Mouse (Mus musculus) hindlimb bud, embryonic 11.5 days (tissue): ENCODE results near the gene Plekho1.
"Not testable (repeated sequence)": the region's sequence is repeated elsewhere in the genome, so short reads cannot be mapped to it uniquely, and the experiment has no call there.

Experiments
- DNase-seq: peaks from one replicate; pipeline ENCODE4 v3.0.0-alpha.2; 2012; ENCODE audit warnings: low read depth, low spot score; ENCODE audit errors: extremely low spot score

Gene Plekho1

DNA sequence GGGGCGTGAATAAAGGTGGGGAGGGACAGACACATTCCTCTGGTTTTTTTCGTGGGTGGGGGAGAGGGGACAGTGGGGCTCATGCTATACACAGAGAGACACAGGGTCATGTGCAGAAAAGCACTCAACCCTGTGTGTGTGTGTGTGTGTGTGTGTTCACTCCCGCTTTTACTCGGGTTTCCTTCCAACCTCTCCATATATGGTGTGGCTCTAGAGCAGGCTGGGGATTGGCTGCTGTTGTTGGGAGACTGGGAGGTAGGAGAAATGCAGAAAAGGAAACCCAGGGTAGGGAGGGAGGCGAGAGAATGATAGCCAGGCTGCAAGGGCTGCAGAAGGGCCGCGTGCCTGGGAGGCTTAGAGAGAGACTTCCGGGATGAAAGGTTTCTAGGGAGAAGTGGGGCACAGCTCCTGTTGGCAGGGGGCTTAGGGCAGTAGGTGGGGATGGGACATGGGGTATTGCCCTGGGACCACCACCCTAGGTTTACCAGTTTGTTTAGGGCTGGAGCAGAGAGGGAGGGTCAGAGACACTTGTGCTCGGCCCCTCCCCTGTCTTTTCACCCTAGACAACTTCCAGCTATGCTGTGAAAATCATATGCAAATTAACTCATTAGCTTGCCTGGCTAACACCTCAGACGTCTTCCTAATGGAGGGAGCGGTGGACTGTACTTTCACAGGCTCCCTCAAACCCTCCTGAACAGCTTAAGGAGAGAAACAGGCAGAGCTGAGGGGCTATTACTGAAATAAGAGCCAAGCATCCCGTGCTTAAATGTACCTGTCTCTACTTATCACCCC lies 10.4 kb downstream of the Plekho1 start:
- no peak for DNase-seq

DNA sequence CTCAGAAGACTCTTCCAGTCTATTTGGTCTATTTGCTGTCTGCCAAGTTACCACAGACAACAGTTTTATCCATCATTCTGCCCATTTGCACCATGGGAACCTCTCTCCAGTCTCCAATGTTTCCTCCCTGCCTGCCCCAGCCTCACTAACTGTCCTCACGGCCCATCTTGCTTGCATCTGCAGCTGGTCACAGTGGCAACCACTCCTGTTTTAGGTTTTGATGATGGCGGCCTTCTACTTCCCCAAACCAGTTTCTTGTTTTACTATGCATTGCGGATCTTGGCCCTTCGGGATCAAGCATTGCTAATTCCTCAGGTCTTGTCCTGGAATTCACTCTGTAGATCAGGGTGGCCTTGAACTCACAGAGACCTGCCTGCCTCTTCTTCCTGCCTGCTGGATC lies 13.7 kb downstream of the Plekho1 start:
- DNase-seq = no peak

DNA sequence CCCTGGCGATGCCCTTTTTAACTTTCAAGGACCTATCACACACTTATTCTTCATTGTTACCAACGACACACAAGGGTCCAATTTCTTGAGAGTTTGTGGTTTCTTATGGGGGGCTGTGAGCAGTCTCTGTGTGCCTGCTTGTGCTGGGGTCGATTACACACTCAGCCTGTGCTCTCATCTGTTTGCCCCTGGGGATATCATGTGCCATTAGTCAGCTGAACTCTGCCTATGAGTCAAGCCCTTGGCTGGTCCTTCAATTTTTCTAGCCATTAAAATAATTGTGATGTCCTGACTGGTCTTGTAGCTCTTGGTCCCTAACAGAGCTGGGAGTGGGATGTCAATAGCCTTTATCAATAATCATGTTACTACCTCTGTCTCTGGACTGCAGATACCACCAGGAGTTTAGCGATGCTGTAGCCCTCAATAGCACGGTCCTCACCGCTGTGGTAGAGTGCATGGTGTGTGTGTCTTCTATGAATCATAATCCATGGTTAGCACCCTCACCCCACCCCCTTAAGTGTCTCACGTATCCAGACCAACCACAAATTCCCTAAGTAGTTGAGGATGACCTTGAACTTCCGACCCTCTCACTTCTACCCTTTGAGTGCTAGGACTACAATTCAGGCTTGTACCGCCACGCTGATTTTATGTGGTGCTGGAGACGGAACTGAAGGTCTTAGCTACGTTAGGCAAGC lies 15.4 kb downstream of the Plekho1 start:
- no peak for DNase-seq

DNA sequence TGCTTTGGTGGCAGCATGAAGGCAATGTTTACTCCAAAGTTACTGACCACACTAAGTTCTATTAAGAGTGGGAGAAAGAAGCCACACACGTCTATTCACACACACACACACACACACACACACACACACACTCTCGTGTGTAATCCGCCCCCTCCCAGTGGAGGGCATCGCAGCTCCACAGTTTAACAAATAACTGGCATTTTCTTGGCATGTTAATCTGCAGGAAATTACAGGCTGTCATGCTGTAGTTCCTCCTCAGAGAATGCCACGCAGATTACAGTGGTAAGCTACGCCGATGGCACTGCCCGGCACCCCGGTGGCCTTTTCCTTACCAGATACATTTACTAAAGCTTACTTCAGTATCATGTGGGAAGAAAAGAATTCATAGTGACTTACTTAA lies 17.5 kb downstream of the Plekho1 start:
- DNase-seq = no peak

DNA sequence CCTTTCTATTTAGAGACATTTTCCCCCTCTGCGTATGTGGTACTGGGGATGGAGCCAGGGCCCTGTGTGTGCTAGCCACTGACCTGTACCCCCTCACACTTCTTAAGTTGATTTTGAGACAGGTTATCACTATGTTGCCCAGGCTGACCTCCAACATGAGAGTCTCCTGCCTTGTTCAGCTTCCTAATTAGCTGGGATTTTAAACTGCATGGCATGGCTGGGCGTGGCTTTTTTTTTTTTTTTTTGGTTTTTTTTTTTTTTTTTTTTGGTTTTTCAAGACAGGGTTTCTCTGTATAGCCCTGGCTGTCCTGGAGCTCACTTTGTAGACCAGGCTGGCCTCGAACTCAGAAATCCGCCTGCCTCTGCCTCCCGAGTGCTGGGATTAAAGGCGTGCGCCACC lies 18.2 kb downstream of the Plekho1 start:
- DNase-seq = not testable (repeated sequence)

DNA sequence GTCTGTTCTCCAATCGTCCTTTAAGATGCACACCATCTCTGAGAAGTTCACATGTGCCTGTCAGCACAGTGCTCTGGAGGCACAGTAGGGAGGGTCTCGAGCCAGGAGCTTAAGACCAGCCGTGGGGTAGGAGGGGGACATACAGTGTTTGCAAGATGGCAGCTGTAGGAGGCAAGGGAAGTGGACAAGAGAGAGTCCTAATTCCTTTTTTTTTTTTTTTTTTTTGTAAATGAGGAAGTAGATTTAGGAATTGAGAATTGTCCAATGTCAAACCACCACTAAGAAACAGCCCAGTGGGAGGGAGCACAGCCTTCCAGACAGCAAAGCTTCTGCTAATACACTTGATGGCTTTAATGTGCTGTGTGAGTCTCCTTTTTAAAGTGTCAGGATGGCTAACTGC lies 18.7 kb downstream of the Plekho1 start:
- no peak for DNase-seq

DNA sequence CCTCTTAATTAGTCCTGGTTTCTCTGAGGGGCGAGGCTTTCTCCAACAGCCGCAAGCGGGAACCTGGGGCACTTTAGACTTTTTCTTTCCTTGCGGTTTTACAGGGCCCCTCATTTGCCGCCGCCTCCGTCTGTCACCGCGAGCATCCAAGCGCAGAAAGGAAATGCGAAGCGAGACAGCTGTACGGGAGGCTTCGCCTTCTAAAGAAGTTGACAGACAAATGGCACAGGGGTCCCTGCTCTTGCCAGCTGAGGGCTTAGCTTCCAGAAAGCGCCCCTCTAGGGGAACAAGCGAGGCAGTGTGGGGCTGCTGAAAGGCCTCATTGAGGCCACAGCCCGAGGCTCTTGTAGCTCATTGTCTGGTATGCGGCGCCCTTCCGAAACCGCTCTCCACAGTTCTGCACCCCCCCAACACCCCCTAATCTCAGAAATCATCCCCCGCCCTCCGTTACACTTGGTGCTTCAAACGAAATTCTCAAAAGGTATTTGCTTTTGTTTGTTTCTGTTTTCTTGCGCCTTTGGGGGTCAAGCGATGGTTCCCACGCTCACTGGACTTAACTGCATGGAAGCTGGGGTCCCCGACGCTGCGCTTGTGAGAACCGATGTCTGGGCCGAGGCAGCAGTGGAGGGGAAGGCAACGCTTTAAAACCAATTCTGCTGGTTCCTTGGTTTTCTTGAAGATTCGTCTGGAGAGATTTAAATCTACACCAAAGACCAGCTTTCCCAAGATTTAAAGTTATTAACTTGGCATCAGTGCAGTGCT lies 22.7 kb downstream of the Plekho1 start:
- DNase-seq = no peak

DNA sequence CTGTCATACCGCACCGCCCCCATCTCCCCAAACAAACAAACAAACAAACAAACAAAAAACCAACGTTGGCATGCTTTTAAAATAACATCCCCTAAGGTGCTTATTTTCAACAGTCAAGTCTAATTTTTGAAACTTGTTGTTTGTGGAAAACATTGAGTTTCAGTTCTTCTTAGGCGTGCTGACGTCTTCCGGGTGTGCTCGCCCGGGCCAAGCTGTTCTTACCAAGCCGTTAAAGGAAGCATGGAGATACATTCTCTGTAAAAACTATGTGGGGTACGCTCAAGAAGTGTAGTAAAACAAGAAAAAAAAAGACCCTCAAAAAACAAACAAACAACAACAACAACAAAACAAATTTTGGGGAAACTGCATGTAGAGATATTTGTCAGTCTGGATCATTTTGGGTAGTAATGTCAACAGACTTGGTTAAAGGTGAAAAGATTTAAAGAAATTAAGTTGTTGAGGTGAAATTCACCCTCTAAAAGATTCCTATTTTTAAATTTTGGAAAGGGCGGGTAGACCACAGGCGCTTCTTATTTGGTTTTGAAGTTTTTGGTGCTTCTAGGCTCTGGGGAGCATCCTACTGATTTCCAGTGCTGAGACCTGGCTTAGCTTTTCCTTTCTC lies 23.4 kb downstream of the Plekho1 start:
- DNase-seq = no peak

DNA sequence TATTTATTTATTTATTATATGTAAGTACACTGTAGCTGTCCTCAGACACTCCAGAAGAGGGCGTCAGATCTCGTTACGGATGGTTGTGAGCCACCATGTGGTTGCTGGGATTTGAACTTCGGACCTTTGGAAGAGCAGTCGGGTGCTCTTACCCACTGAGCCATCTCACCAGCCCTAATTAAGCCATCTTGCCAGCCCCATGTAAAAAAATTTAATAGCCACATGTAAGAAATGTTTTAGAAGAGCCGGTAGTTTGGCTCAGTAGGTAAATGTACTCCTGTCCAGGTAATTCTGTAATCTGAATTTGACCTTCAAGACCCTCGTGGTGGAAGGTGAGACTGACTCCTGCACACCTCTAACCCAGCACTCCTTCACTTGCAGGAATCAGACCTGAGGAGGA lies 25.1 kb downstream of the Plekho1 start:
- not testable (repeated sequence) for DNase-seq

DNA sequence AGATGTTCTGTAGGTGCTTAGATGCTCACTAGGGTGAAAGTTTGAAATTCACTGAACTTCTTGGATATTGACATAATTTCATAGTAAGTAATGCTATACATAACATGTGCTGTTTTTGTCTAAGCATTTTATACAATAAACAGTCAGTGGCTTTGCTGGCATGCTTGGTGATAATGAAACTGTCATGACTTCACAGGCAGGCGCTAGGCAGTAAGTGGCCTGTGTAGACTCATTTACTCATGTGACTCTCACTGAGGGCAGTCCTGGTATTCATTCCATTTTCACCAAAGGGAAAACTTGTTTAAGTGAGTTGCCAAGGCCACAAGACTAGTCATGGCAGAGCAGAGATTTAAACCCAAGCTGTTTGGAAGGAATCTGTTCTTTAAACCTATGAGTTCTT lies 26.5 kb downstream of the Plekho1 start:
- no peak for DNase-seq

DNA sequence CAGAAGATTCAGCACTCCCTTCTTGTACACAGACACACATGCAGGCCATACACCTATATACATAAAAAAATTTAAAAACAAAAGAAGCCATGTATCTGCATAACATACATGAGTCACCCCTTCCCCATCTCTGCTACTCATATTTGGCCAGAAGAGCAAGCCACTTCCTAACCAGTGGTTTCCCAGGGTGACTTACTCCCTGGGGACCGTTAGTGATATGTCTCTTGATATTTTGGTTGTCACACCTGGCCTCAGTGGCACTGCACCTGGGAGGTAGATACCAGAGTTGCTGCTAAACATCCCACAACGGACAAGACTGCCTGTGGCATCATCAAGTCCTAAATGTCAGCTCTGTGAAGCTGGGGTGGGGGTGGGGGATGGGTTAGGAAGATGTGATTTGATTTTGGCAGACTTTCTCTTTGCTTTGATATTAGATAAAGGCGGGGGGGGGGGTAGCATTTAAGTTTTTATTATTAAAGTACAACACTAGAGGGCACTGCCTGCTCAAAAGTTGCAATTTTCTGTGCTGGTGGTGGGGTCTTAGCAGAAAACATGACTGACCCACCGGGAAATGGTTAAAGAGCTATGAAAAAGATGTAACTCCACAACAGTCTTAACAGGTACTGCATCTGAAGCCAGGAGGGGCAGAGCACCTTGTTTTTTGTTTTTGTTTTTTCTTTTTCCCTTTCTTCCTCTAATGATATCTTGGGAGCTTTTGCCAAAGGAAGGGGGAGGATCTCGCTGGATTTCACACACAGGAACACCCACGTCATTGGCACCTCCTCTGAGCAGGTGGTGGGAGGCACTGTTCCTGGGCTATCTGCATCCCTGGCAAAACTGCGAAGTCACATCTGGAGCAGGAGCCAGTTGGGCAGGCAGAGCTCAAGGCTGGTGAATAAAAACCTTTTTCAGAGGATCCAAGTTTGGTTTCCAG lies 30.0 kb downstream of the Plekho1 start:
- no peak for DNase-seq

DNA sequence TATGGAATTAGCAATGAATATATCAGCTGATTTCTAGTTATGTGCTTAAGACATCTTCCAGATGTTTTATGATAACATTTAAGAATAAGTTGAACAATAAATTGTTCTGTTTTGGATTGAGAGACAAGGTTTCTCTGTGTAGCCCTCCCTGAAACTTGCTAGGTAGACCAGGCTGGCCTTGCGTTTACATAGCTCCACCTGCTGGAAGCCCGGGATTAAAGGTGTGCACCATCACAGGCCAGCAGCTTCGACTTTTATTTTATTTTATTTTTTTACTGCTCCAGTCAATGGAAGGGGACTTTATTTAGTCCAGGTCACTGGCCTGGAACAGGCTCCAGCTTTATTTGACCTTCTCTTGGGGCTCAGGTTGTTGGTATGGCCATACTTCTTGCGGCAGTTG lies 32.1 kb downstream of the Plekho1 start:
- no peak for DNase-seq

DNA sequence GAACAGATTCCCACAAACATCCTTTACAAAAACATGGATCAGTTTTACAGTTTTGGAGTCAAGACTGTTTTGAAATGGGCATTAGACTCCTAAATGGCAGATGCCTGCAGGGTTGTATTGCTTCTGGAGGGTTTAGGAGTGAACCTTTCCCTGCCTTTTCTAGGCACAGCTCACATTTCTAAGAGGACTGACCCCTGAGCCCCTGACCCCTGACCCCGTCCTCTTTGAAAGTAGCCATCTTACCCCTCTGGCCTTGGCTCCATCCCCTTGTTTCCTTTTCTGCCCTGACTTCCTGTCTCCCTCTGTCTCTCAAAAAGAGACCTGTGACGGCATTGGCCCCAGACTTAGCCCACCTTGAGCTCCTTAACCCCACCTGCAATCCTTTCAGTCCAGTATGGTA lies 32.6 kb downstream of the Plekho1 start:
- DNase-seq = no peak

DNA sequence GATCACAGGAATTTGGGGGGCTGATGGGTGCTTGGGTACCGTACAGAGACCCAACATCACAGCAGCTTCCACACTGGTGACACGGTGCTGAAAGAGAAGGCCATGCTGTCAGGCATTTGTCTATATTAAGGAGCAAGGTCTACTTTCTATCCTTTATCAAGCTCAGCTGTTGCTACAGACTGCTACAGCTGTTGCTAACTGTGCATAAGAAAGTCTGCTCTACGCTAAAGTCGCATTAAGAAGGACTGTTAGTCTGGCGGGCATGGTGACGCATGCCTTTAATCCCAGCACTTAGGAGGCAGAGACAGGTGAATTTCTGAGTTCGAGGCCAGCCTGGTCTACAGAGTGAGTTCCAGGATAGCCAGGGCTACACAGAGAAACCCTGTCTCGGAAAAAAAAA lies 33.6 kb downstream of the Plekho1 start:
- DNase-seq = not testable (repeated sequence)

DNA sequence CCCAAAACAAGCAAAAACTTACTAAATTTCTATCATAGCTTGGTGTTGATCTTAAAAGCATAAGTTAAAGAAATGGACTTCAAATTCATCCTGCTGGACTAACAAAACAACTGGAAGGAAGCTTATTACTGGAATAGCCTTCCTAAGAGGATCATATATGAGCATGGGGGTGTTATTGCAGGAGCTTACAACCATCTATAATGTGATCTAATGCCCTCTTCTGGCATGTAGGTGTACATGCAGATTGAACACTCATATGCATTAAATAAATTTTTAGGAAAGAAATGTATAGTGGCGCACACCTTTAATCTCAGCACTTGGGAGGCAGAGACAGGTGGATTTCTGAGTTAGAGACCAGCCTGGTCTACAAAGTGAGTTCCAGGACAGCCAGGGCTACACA lies 36.0 kb downstream of the Plekho1 start:
- no peak for DNase-seq

DNA sequence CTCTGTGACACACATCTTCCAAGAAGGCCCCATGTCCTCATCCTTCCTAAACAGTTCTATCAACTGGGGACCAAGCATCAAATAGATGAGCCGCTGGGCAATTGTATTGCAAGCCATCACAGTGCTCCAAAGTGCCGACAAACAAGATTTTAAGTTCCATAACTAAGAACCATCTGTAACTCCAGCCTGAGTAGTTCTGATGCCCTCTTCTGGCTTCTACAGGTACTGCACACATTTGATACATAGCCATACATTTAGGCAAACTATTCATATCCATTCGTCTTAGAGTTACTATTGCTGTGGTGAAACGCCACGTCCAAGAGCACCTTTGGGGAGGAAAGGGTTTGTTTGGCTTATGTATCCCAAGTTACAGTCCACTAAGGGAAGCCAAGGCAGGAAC lies 36.7 kb downstream of the Plekho1 start:
- DNase-seq = no peak

DNA sequence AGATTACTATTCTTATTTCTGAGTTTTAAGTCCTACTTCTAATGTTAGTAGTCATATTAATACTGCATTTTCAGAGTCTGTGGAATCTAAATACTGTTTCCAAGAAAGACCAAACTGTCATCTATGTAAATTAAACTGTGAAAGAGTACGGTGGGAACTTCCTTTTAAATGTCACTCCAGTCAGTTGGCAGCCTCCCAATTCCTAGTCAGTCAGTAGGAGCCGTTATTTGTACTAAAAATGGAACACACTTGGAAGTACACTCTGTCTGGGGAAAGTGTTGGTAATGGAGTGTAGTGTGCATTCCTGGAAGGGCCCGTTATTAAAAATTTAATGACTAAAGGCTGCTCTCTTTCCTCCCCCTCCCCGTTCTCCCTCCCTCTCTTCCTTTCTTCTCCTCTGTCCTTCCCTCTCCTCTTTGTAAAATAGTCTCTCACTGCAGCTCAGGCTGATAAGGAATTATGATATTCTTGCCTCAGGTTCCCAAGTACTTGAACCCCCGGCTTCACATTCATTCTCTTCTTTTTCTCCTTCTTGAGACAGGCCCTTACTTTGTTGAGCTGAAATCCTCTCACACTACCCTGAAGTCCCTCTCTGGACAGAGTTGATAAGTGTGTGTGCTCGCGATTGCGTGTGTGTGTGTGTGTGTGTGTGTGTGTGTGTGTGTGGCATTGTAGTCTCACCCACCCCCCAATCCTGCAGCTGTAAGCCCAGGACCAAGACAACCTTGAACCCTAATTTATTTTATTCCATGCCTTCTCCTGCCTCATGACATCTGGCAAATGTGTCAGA lies 38.2 kb downstream of the Plekho1 start:
- DNase-seq = no peak

DNA sequence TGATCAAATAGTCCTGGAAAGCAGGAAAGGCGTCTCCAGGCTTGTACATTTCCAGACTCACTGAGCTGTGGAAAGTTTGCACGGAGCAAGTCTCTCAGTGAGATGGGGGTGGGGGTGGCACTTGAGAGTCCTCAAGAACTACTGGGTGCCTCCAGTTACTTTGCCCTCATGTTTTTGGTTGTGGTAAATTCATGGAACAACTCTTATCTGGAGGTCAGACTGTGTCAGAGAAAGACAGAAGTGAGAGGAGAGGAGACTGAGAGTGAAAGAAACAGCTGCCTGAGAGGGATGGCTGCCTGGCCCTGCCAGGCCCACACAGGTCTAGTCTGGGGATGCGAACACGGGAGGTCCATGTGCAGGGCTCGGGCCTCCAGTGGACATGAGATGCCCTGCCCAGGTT lies 40.5 kb downstream of the Plekho1 start:
- DNase-seq = no peak

DNA sequence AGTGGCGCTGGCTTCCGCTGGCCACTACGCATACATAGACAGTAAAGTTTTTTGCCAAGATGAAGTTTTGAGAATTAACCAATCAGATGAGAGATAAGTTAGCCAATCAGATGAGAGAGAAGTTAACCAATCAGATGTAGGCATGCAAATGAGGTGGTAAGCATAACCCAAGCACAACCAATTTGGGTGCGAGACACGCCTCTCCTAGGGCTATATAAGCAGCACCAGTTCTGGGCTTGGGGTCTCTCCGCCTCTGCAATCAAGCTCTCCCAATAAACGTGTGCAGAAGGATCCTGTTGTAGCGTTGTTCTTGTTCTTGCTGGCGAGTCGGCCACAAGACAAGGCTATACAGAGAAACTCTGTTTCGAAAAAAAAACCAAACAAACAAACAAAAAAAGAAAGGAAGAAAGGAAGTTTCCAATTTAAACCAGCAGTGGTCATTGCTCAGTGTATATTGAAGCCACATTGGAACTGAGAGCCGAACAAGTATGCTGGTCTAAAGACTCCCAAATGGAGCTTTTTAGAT lies 41.1 kb downstream of the Plekho1 start:
- DNase-seq = not testable (repeated sequence)
